Mouse (Mus musculus): Measurements from ENCODE around the gene Nek7.

The Nek7 gene

GRCm38 (mm10) chr1:138571038-138571441 is 48.9 kb downstream of the Nek7 start:
- no peak for DNase-seq (ENCODE audit: low spot score)

GRCm38 (mm10) chr1:138568434-138569232 is 51.3 kb downstream of the Nek7 start:
- DNase-seq (ENCODE audit: low spot score): no peak

GRCm38 (mm10) chr1:138567946-138568345 is 52.0 kb downstream of the Nek7 start:
- DNase-seq (ENCODE audit: low spot score): no peak

GRCm38 (mm10) chr1:138564677-138565076 is 55.3 kb downstream of the Nek7 start:
- DNase-seq (ENCODE audit: low spot score): no peak

- no peak for DNase-seq (ENCODE audit: low spot score)
Measured at GRCm38 (mm10) chr1:138560733-138561132, 59.2 kb downstream of the Nek7 start.

- DNase-seq (ENCODE audit: low spot score): no peak
Measured at GRCm38 (mm10) chr1:138559213-138560101, 60.5 kb downstream of the Nek7 start.

GRCm38 (mm10) chr1:138558342-138558741 is 61.6 kb downstream of the Nek7 start:
- no peak for DNase-seq (ENCODE audit: low spot score)

- DNase-seq (ENCODE audit: low spot score): no peak
Measured at GRCm38 (mm10) chr1:138554926-138555325, 65.0 kb downstream of the Nek7 start.

GRCm38 (mm10) chr1:138550184-138550583 is 69.8 kb downstream of the Nek7 start:
- no peak for DNase-seq (ENCODE audit: low spot score)

GRCm38 (mm10) chr1:138542170-138542515 is 77.8 kb downstream of the Nek7 start:
- DNase-seq (ENCODE audit: low spot score): no peak

GRCm38 (mm10) chr1:138541495-138542169 is 78.3 kb downstream of the Nek7 start:
- DNase-seq (ENCODE audit: low spot score): no peak

- DNase-seq (ENCODE audit: low spot score): no peak
Measured at GRCm38 (mm10) chr1:138539713-138540112, 80.2 kb downstream of the Nek7 start.

- no peak for DNase-seq (ENCODE audit: low spot score)
Measured at GRCm38 (mm10) chr1:138538217-138538616, 81.7 kb downstream of the Nek7 start.

- DNase-seq (ENCODE audit: low spot score): no peak
Measured at GRCm38 (mm10) chr1:138535758-138536574, 84.0 kb downstream of the Nek7 start.

GRCm38 (mm10) chr1:138530604-138531003 is 89.3 kb downstream of the Nek7 start:
- DNase-seq (ENCODE audit: low spot score): no peak

- no peak for DNase-seq (ENCODE audit: low spot score)
Measured at GRCm38 (mm10) chr1:138523962-138524361, 96.0 kb downstream of the Nek7 start.

- DNase-seq (ENCODE audit: low spot score): no peak
Measured at GRCm38 (mm10) chr1:138518235-138518634, 101.7 kb downstream of the Nek7 start.

GRCm38 (mm10) chr1:138517360-138518099 is 102.4 kb downstream of the Nek7 start:
- DNase-seq (ENCODE audit: low spot score): no peak

- DNase-seq (ENCODE audit: low spot score): no peak
Measured at GRCm38 (mm10) chr1:138516946-138517345, 103.0 kb downstream of the Nek7 start.

- no peak for DNase-seq (ENCODE audit: low spot score)
Measured at GRCm38 (mm10) chr1:138515362-138515761, 104.6 kb downstream of the Nek7 start.

- DNase-seq (ENCODE audit: low spot score): no peak
Measured at GRCm38 (mm10) chr1:138513982-138514381, 106.0 kb downstream of the Nek7 start.
